In genomic region chr9:64021853-64022561, GRCm38 (mm10) we compare ENCODE assay signal across 8 mouse cellular contexts. TPM values are rescaled to one million over a fixed set of nuclear protein-coding genes. Genes with fewer than 3 reads are reported as not detected.
A peak's percentile ranks its signal among the peaks of the same experiment; 100 is the strongest.
DNase-seq lines count a peak whose midpoint lies in the region; ATAC-seq and TF ChIP-seq lines count a peak whose summit lies in the region.

Gene Smad6, minus strand, starts transcription at chr9:64022059.

- TF ChIP-seq POLR2A in spleen, adult 2 months (IDR thresholded peaks at IDR 0.05; ENCODE audit: low read depth, low read length), result no peak

- peak; percentile 23 for DNase-seq in cerebellum, adult 11-12 months
- DNase-seq in embryo, embryonic 9.5 days (ENCODE audit: extremely low spot score), result peak; percentile 94
- DNase-seq in kidney, adult 11 months, result peak; percentile 95
- peak; percentile 96 for DNase-seq in limb, embryonic 10.5 days (ENCODE audit: low spot score)
- DNase-seq in spleen, adult 2 months (ENCODE audit: low read depth in 1 of 2, low spot score in 2 of 2), result peak; percentile 27 to 41

- no peak for TF ChIP-seq CTCF in spleen, adult 2 months (IDR thresholded peaks at IDR 0.05; ENCODE audit: extremely low read depth, insufficient read depth, insufficient read length, insufficient replicate concordance)

- peak within 1 kb of the TSS; percentile 94 for H3K4me3 ChIP-seq in limb, embryonic 10.5 days
- peak within 1 kb of the TSS; percentile 70 for H3K4me3 ChIP-seq in midbrain, embryonic 12.5 days
- H3K4me3 ChIP-seq in spleen, adult 2 months (ENCODE audit: extremely low read depth, insufficient read depth, insufficient read length), result peak within 1 kb of the TSS; percentile 58

- ATAC-seq in cerebellum, adult (ENCODE audit: insufficient number of reproducible peaks, low FRiP score, low TSS enrichment), result no peak
- ATAC-seq in granulocyte monocyte progenitor cell, adult 5-6 weeks (replicated peaks; ENCODE audit: poor library complexity, severe bottlenecking), result peak; percentile 64
- ATAC-seq in midbrain, embryonic 12.5 days (ENCODE audit: low FRiP score, low read depth), result peak; percentile 65

- peak within 1 kb of the TSS; percentile 93 for H3K4me2 ChIP-seq in midbrain, embryonic 12.5 days (replicated peaks)

- peak within 1 kb of the TSS; percentile 99 for H3K27ac ChIP-seq in limb, embryonic 10.5 days
- peak within 1 kb of the TSS; percentile 87 for H3K27ac ChIP-seq in midbrain, embryonic 12.5 days (replicated peaks)
- peak within 1 kb of the TSS; percentile 7 for H3K27ac ChIP-seq in spleen, adult 2 months (ENCODE audit: insufficient read depth, low read length)

- no peaks in the 10 kb centered on the region for H3K9me3 ChIP-seq in limb, embryonic 10.5 days (replicated peaks)
- H3K9me3 ChIP-seq in midbrain, embryonic 12.5 days, result no peaks in the 10 kb centered on the region

- WGBS in limb, embryonic 10.5 days, result under 1% methylated on average over 60 of the region's 60 CpGs
- WGBS in midbrain, embryonic 12.5 days, result under 1% methylated on average over 55 of the region's 60 CpGs
- WGBS in spleen, adult 2 months, result 1% methylated on average over 59 of the region's 60 CpGs

- H3K4me1 ChIP-seq in limb, embryonic 10.5 days, result peaks cover 81% of the 10 kb centered on the region
- H3K4me1 ChIP-seq in midbrain, embryonic 12.5 days, result peaks cover 51% of the 10 kb centered on the region
- H3K4me1 ChIP-seq in spleen, adult 2 months (ENCODE audit: control insufficient read depth, insufficient read depth, insufficient read length), result peaks cover 11% of the 10 kb centered on the region

- H3K36me3 ChIP-seq in limb, embryonic 10.5 days, result peaks cover 11% of the 10 kb centered on the region; the same call in 1 of the 2 replicates
- no peaks in the 10 kb centered on the region for H3K36me3 ChIP-seq in midbrain, embryonic 12.5 days
- no peaks in the 10 kb centered on the region for H3K36me3 ChIP-seq in spleen, adult 2 months (ENCODE audit: control insufficient read depth, insufficient read depth, low read length)

- no peaks in the 10 kb centered on the region for H3K27me3 ChIP-seq in limb, embryonic 10.5 days (ENCODE audit: low read depth, poor library complexity, severe bottlenecking)
- peaks cover 30% of the 10 kb centered on the region for H3K27me3 ChIP-seq in midbrain, embryonic 12.5 days
- peaks cover 27% of the 10 kb centered on the region for H3K27me3 ChIP-seq in spleen, adult 2 months (ENCODE audit: control insufficient read depth, insufficient read depth, low read length)

- peak within 1 kb of the TSS; percentile 87 for H3K9ac ChIP-seq in midbrain, embryonic 12.5 days (replicated peaks)

RNA-seq across cellular contexts. Expression of gene Smad6, which starts in this region (rescaled TPM):
- 0.56 and 1.4 TPM in 2 replicates for total RNA-seq in granulocyte monocyte progenitor cell, adult 5-6 weeks (2014; fragmentation: Nextera tagmentation)
- 1.3 and 1.7 TPM in 2 replicates for total RNA-seq in granulocyte monocyte progenitor cell, adult 5-6 weeks (2017)
- polyA plus RNA-seq in limb, embryonic 10.5 days (2016; fragmentation: Nextera tagmentation; extraction: Ambion mirVana), result 10.9 and 11.4 TPM in 2 replicates
- polyA plus RNA-seq in midbrain, embryonic 12.5 days (2016; fragmentation: Nextera tagmentation; extraction: Ambion mirVana), result 7.8 TPM in 2 replicates
- polyA plus RNA-seq in spleen, adult 2 months (2012; rRNA removed), result 6.2 and 9.7 TPM in 2 replicates

Comparison
In these comparisons a context has a peak if more than half of its experiments do, and no peak if none do; other contexts are left out.
1. DNase-seq: peak in every context shown above with its lines; median percentile 96 in limb, embryonic 10.5 days; 95 in kidney, adult 11 months; 94 in embryo, embryonic 9.5 days; 34 in spleen, adult 2 months; 23 in cerebellum, adult 11-12 months.
2. H3K27ac ChIP-seq: peak in every context shown above with its lines; median percentile 99 in limb, embryonic 10.5 days; 87 in midbrain, embryonic 12.5 days; 7 in spleen, adult 2 months.